Mouse (Mus musculus): ENCODE measurements around the gene Phactr1. TPM values are rescaled to one million over a fixed set of nuclear protein-coding genes. Genes with fewer than 3 reads are reported as not detected.

The Phactr1 gene
- polyA plus RNA-seq, 1 experiment from 2014 or later: 0.08 TPM

- CTCF ChIA-PET: interaction anchor here (1.0 kb wide), 1 partner anchor 8 kb away, joined by 3 read pairs; no protein-coding TSS in a partner anchor
- no peaks in the 10 kb centered on the region for H3K27me3 ChIP-seq
- POLR2A ChIA-PET: no interaction called here
- DNase-seq (ENCODE audit: low read depth, low spot score): no peak
- in situ Hi-C loops (cut with MboI; ENCODE audit: low pct_unique_long_range_greater_than_20kb): no loop called here
- TF ChIP-seq CTCF (IDR thresholded peaks at IDR 0.05): no peak
- no peak for ATAC-seq
Observed at GRCm38 (mm10) chr13:42990493-42991111, 310.2 kb downstream of the Phactr1 start.

GRCm38 (mm10) chr13:42991164-42991563 lies 310.7 kb downstream of the Phactr1 start:
- H3K27me3 ChIP-seq: no peaks in the 10 kb centered on the region
- ChIA-PET POLR2A (no interaction called here), CTCF (no interaction called here)
- no peak for TF ChIP-seq CTCF (IDR thresholded peaks at IDR 0.05)
- no peak for DNase-seq (ENCODE audit: low read depth, low spot score)
- ATAC-seq: no peak
- in situ Hi-C loops (cut with MboI; ENCODE audit: low pct_unique_long_range_greater_than_20kb): no loop called here

- no peak for TF ChIP-seq CTCF (IDR thresholded peaks at IDR 0.05)
- ChIA-PET POLR2A (no interaction called here), CTCF (no interaction called here)
- H3K27me3 ChIP-seq: peaks cover 3% of the 10 kb centered on the region
- ATAC-seq (no peak), DNase-seq (ENCODE audit: low read depth, low spot score) (no peak)
- in situ Hi-C loops (cut with MboI; ENCODE audit: low pct_unique_long_range_greater_than_20kb): no loop called here
Observed at GRCm38 (mm10) chr13:42992306-42992705, 311.9 kb downstream of the Phactr1 start.

- in situ Hi-C loops (cut with MboI; ENCODE audit: low pct_unique_long_range_greater_than_20kb): no loop called here
- no peak for TF ChIP-seq CTCF (IDR thresholded peaks at IDR 0.05)
- CTCF ChIA-PET: no interaction called here
- POLR2A ChIA-PET: no interaction called here
- peaks cover 6% of the 10 kb centered on the region for H3K27me3 ChIP-seq
- ATAC-seq (no peak), DNase-seq (ENCODE audit: low read depth, low spot score) (no peak)
Observed at GRCm38 (mm10) chr13:42994276-42994675, 313.9 kb downstream of the Phactr1 start.

GRCm38 (mm10) chr13:42996188-42996587 lies 315.8 kb downstream of the Phactr1 start:
- ChIA-PET CTCF (no interaction called here), POLR2A (no interaction called here)
- TF ChIP-seq CTCF (IDR thresholded peaks at IDR 0.05): no peak

GRCm38 (mm10) chr13:42999287-42999686 lies 318.9 kb downstream of the Phactr1 start:
- no peak for TF ChIP-seq CTCF (IDR thresholded peaks at IDR 0.05)
- ChIA-PET CTCF (interaction anchor here (0.7 to 1.0 kb wide), 2 partner anchors 9 to 20 kb away, joined by 3 read pairs; no protein-coding TSS in a partner anchor), POLR2A (no interaction called here)
- DNase-seq (ENCODE audit: low read depth, low spot score) (no peak), ATAC-seq (no peak)
- in situ Hi-C loops (cut with MboI; ENCODE audit: low pct_unique_long_range_greater_than_20kb): no loop called here
- H3K27me3 ChIP-seq: peaks cover 6% of the 10 kb centered on the region

More at GRCm38 (mm10) chr13:42996188-42996587, 315.8 kb downstream of the Phactr1 start:
- ATAC-seq (no peak), DNase-seq (ENCODE audit: low read depth, low spot score) (no peak)
- peaks cover 6% of the 10 kb centered on the region for H3K27me3 ChIP-seq
- in situ Hi-C loops (cut with MboI; ENCODE audit: low pct_unique_long_range_greater_than_20kb): no loop called here

GRCm38 (mm10) chr13:43005131-43005579 lies 324.7 kb downstream of the Phactr1 start:
- DNase-seq (ENCODE audit: low read depth, low spot score) (no peak), ATAC-seq (no peak)
- POLR2A ChIA-PET: interaction anchor here (0.5 kb wide), 1 partner anchor 146 kb away, joined by 3 read pairs; no protein-coding TSS in a partner anchor
- CTCF ChIA-PET: no interaction called here
- no peaks in the 10 kb centered on the region for H3K27me3 ChIP-seq
- TF ChIP-seq CTCF (IDR thresholded peaks at IDR 0.05): no peak
- in situ Hi-C loops (cut with MboI; ENCODE audit: low pct_unique_long_range_greater_than_20kb): no loop called here

- DNase-seq (ENCODE audit: low read depth, low spot score): no peak
Observed at GRCm38 (mm10) chr13:43008466-43008865, 328.0 kb downstream of the Phactr1 start.

GRCm38 (mm10) chr13:43009596-43009995 lies 329.2 kb downstream of the Phactr1 start:
- CTCF ChIA-PET: interaction anchor here (1.1 kb wide), 1 partner anchor 44 kb away, joined by 3 read pairs; no protein-coding TSS in a partner anchor
- ATAC-seq (no peak), DNase-seq (ENCODE audit: low read depth, low spot score) (no peak)
- in situ Hi-C loops (cut with MboI; ENCODE audit: low pct_unique_long_range_greater_than_20kb): no loop called here
- no peak for TF ChIP-seq CTCF (IDR thresholded peaks at IDR 0.05)
- H3K27me3 ChIP-seq: no peaks in the 10 kb centered on the region
- POLR2A ChIA-PET: no interaction called here

More at GRCm38 (mm10) chr13:43008466-43008865, 328.0 kb downstream of the Phactr1 start:
- POLR2A ChIA-PET: no interaction called here
- ATAC-seq: no peak
- CTCF ChIA-PET: interaction anchor here (1.1 kb wide), 1 partner anchor 45 kb away, joined by 3 read pairs; no protein-coding TSS in a partner anchor
- no peaks in the 10 kb centered on the region for H3K27me3 ChIP-seq
- no peak for TF ChIP-seq CTCF (IDR thresholded peaks at IDR 0.05)
- in situ Hi-C loops (cut with MboI; ENCODE audit: low pct_unique_long_range_greater_than_20kb): no loop called here

GRCm38 (mm10) chr13:43011516-43011915 lies 331.1 kb downstream of the Phactr1 start:
- POLR2A ChIA-PET: interaction anchor here (0.7 kb wide), 1 partner anchor 16 kb away, joined by 3 read pairs; no protein-coding TSS in a partner anchor
- in situ Hi-C loops (cut with MboI; ENCODE audit: low pct_unique_long_range_greater_than_20kb): no loop called here
- ATAC-seq (no peak), DNase-seq (ENCODE audit: low read depth, low spot score) (no peak)
- CTCF ChIA-PET: interaction anchor here (1.3 kb wide), 1 partner anchor 10 kb away, joined by 3 read pairs; no protein-coding TSS in a partner anchor
- no peaks in the 10 kb centered on the region for H3K27me3 ChIP-seq
- TF ChIP-seq CTCF (IDR thresholded peaks at IDR 0.05): no peak

GRCm38 (mm10) chr13:43013984-43014383 lies 333.6 kb downstream of the Phactr1 start:
- no peak for DNase-seq (ENCODE audit: low read depth, low spot score)
- ATAC-seq: no peak
- in situ Hi-C loops (cut with MboI; ENCODE audit: low pct_unique_long_range_greater_than_20kb): no loop called here
- H3K27me3 ChIP-seq: no peaks in the 10 kb centered on the region
- CTCF ChIA-PET: no interaction called here
- TF ChIP-seq CTCF (IDR thresholded peaks at IDR 0.05): no peak
- POLR2A ChIA-PET: no interaction called here

All from Patski (cell line).